Mouse (Mus musculus): Measurements from ENCODE around the gene Glmp.
"Not testable (repeated sequence)": the region's sequence is repeated elsewhere in the genome, so short reads cannot be mapped to it uniquely, and the experiment has no call there.

Gene Glmp

GRCm38 (mm10) chr3:88336058-88337013 lies 11.5 kb downstream of the Glmp start, which contains the start of the genes Tmem79 and Smg5:
TSS of gene Tmem79 (minus strand) at chr3:88336148.
TSS of gene Smg5 (plus strand) at chr3:88336260.
- peak; percentile 95 for DNase-seq

- no peak for DNase-seq
Observed at GRCm38 (mm10) chr3:88337367-88338020, 12.7 kb downstream of the Glmp start.

- no peak for DNase-seq
Observed at GRCm38 (mm10) chr3:88338316-88338715, 13.5 kb downstream of the Glmp start.

- DNase-seq, result no peak
Observed at GRCm38 (mm10) chr3:88339006-88339405, 14.2 kb downstream of the Glmp start.

- no peak for DNase-seq
Observed at GRCm38 (mm10) chr3:88350732-88351131, 25.9 kb downstream of the Glmp start.

- peak; percentile 68 for DNase-seq
Observed at GRCm38 (mm10) chr3:88352907-88353306, 28.1 kb downstream of the Glmp start.

- peak in 1 of 2 experiments; percentile 65 for DNase-seq
Observed at GRCm38 (mm10) chr3:88354396-88355165, 29.8 kb downstream of the Glmp start.

GRCm38 (mm10) chr3:88359584-88359983 lies 34.8 kb downstream of the Glmp start:
- no peak for DNase-seq

- DNase-seq, result no peak
Observed at GRCm38 (mm10) chr3:88359989-88360388, 35.2 kb downstream of the Glmp start.

- no peak for DNase-seq
Observed at GRCm38 (mm10) chr3:88361096-88361495, 36.3 kb downstream of the Glmp start.

GRCm38 (mm10) chr3:88361612-88362313 lies 36.9 kb downstream of the Glmp start:
- DNase-seq, result peak in 1 of 2 experiments; percentile 27

- DNase-seq, result peak in 1 of 2 experiments; percentile 35
Observed at GRCm38 (mm10) chr3:88363700-88364099, 38.9 kb downstream of the Glmp start.

- peak in 1 of 2 experiments; percentile 44 for DNase-seq
Observed at GRCm38 (mm10) chr3:88364337-88364736, 39.5 kb downstream of the Glmp start, which contains the start of gene Paqr6. TSS of gene Paqr6 (plus strand) at chr3:88364584.

GRCm38 (mm10) chr3:88365705-88366361 lies 41.0 kb downstream of the Glmp start:
- DNase-seq, result no peak

GRCm38 (mm10) chr3:88366830-88367428 lies 42.1 kb downstream of the Glmp start:
- not testable (repeated sequence) for DNase-seq

GRCm38 (mm10) chr3:88367517-88367916 lies 42.7 kb downstream of the Glmp start:
- DNase-seq, result not testable (repeated sequence)

GRCm38 (mm10) chr3:88368511-88368910 lies 43.7 kb downstream of the Glmp start:
- DNase-seq, result not testable (repeated sequence)

- DNase-seq, result not testable (repeated sequence)
Observed at GRCm38 (mm10) chr3:88372643-88373042, 47.8 kb downstream of the Glmp start, which contains the start of gene Bglap3. TSS of gene Bglap3 (minus strand) at chr3:88372743.

GRCm38 (mm10) chr3:88375750-88376626 lies 51.2 kb downstream of the Glmp start:
- DNase-seq, result not testable (repeated sequence)

GRCm38 (mm10) chr3:88376644-88377043 lies 51.8 kb downstream of the Glmp start:
- not testable (repeated sequence) for DNase-seq

Data from cerebellum, adult 18-20 months (tissue).